Comparison of ENCODE assay signal across 11 mouse cellular contexts in the genomic region with DNA sequence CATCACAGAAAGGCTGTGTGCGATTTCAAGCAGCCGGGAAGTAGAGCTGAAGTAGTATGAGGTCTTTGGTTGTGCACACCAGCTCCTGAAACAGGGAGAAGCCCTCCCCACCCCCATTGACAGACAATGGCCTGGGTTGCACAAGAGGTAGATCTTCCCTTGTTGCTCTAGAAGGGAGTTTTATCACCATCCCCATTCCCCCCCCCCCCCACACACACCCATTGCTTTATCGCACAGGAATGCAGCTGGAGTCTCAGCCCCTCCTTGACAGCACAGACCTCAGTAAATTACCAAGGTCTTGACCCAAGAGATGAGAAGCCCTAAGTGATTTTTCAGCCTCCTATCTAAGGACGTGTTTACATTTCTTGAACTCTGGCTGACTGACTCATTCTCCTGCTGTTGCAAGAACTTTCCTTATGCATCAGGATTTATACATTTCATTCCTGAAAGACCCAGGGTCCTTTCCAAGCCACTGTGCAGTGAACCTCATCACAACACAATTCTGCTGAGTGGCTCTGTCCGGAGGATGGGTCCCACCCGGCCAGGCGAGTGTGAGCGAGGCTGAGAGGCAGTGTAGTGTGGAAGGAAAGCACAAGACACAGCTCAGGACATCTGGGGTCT.
DNase-seq lines count a peak whose midpoint lies in the region; ATAC-seq lines count a peak whose summit lies in the region.
"Had no signal": no experiment of that assay in that cellular context is flagged by ENCODE, and none has a peak within 500 bp of the region (broad histone marks: within the 10 kb centered on the region; RNA-seq: fewer than 3 reads in every experiment).

No protein-coding gene starts in this region.

- no peak overlapping the region for H3K4me3 ChIP-seq in heart, embryonic 16.5 days (ENCODE audit: low read length)
- H3K4me3 ChIP-seq in neural tube, embryonic 15.5 days (replicated peaks): no peak overlapping the region
- no peak overlapping the region for H3K4me3 ChIP-seq in intestine, embryonic 15.5 days (replicated peaks)
- H3K4me3 ChIP-seq: gastrocnemius, adult 2 months; liver, embryonic 13.5 days had no signal

- 15% methylated on average over 8 of the region's 8 CpGs for WGBS in heart, embryonic 16.5 days
- 48% methylated on average over 8 of the region's 8 CpGs for WGBS in neural tube, embryonic 15.5 days
- WGBS in intestine, embryonic 15.5 days: 11% methylated on average over 8 of the region's 8 CpGs

- ATAC-seq in heart, embryonic 16.5 days (replicated peaks; ENCODE audit: extremely low read depth, insufficient read depth, low FRiP score): peak; percentile 45; the same call in 1 of the 2 replicates
- ATAC-seq in neural tube, embryonic 15.5 days (ENCODE audit: low FRiP score): no peak
- ATAC-seq in intestine, embryonic 15.5 days: peak; percentile 93
- ATAC-seq: hindbrain, embryonic 16.5 days had no signal

- no peak for DNase-seq in heart, postnatal 36 days
- DNase-seq in neural tube, embryonic 10.5 days (ENCODE audit: extremely low spot score, low spot score): peak; percentile 38
- DNase-seq in yolk sac, embryonic 10.5 days (ENCODE audit: low spot score): peak; percentile 93
- no peak for DNase-seq in gastrocnemius, adult 8-10 months (ENCODE audit: low spot score in 2 of 2)
- DNase-seq in gastrocnemius, postnatal 10 days: no peak
- DNase-seq: gastrocnemius, adult 2 months; liver, embryonic 13.5 days had no signal

- intact Hi-C loops in heart, postnatal 36 days (cut with DNase I): loop anchor here (5.0 kb wide), 1 partner anchor 333 kb away; no protein-coding TSS in a partner anchor

- no peak overlapping the region for H3K27ac ChIP-seq in heart, embryonic 16.5 days (ENCODE audit: low read length)
- no peak overlapping the region for H3K27ac ChIP-seq in neural tube, embryonic 15.5 days (replicated peaks)
- H3K27ac ChIP-seq in intestine, embryonic 15.5 days: peak overlapping the region; percentile 70
- H3K27ac ChIP-seq: liver, embryonic 13.5 days had no signal

- H3K9me3 ChIP-seq in heart, embryonic 16.5 days (replicated peaks; ENCODE audit: control insufficient read depth, low read length): no peaks in the 10 kb centered on the region
- no peaks in the 10 kb centered on the region for H3K9me3 ChIP-seq in neural tube, embryonic 15.5 days (replicated peaks)
- H3K9me3 ChIP-seq in intestine, embryonic 15.5 days: no peaks in the 10 kb centered on the region
- H3K9me3 ChIP-seq: liver, embryonic 13.5 days had no signal

- H3K4me1 ChIP-seq in heart, embryonic 16.5 days (ENCODE audit: control insufficient read depth, insufficient read depth, low read length): peaks cover 2% of the 10 kb centered on the region
- H3K4me1 ChIP-seq in neural tube, embryonic 15.5 days: peaks cover 11% of the 10 kb centered on the region
- H3K4me1 ChIP-seq in intestine, embryonic 15.5 days (replicated peaks): peaks cover 20% of the 10 kb centered on the region

- H3K36me3 ChIP-seq in heart, embryonic 16.5 days (ENCODE audit: control insufficient read depth, insufficient read depth): no peaks in the 10 kb centered on the region
- no peaks in the 10 kb centered on the region for H3K36me3 ChIP-seq in neural tube, embryonic 15.5 days
- H3K36me3 ChIP-seq in intestine, embryonic 15.5 days: no peaks in the 10 kb centered on the region
- H3K36me3 ChIP-seq: liver, embryonic 13.5 days had no signal

- no peaks in the 10 kb centered on the region for H3K27me3 ChIP-seq in heart, embryonic 16.5 days (ENCODE audit: control insufficient read depth, insufficient read depth, low read length)
- no peaks in the 10 kb centered on the region for H3K27me3 ChIP-seq in neural tube, embryonic 15.5 days (replicated peaks)
- H3K27me3 ChIP-seq in intestine, embryonic 15.5 days (replicated peaks): no peaks in the 10 kb centered on the region; the same call in 1 of the 2 replicates

- no peak overlapping the region for H3K9ac ChIP-seq in heart, embryonic 16.5 days (ENCODE audit: low read length)
- no peak overlapping the region for H3K9ac ChIP-seq in neural tube, embryonic 15.5 days (replicated peaks)
- H3K9ac ChIP-seq in intestine, embryonic 15.5 days: no peak overlapping the region
- H3K9ac ChIP-seq: liver, embryonic 13.5 days had no signal

- H3K4me2 ChIP-seq in heart, embryonic 16.5 days (ENCODE audit: low read depth, low read length): peak overlapping the region; percentile 13; the same call in 1 of the 2 replicates
- H3K4me2 ChIP-seq in neural tube, embryonic 15.5 days: no peak overlapping the region
- no peak overlapping the region; the same call in 1 of the 2 replicates for H3K4me2 ChIP-seq in intestine, embryonic 15.5 days (replicated peaks)
- H3K4me2 ChIP-seq: liver, embryonic 13.5 days had no signal

Comparison
In these comparisons a context has a peak if more than half of its experiments do, and no peak if none do; other contexts are left out.
1. DNase-seq: peak in neural tube, embryonic 10.5 days (single experiment) and yolk sac, embryonic 10.5 days (single experiment); none in heart, postnatal 36 days (0 of 2), gastrocnemius, adult 8-10 months (0 of 2) and gastrocnemius, postnatal 10 days (single experiment).